Mouse (Mus musculus): Measurements from ENCODE around the gene Ccdc39.

Ccdc39 gene

DNA sequence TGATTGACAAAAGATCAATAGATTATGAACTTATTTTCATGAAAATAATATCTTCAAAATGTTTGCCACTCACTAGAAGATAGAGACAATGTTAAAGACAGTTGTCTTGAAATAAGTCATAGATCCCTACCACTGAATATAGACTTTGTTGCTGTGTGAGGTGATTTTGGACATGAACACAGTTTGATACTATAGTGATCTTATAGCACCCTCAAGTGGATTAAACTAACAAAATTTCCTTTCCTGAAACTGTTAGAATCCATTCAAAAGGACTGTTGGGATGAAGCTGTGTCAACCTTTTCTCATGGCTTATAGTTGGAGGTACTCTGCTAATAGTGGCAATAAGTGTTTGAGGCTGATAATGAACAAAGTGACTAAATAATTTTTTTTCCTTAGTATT, 53.1 kb downstream of the Ccdc39 start:
- peak; percentile 43 for DNase-seq (ENCODE audit: low spot score)
